Mouse (Mus musculus) heart, adult 2 months (tissue): Measurements from ENCODE around the gene Tescl. TPM values are rescaled to one million over a fixed set of nuclear protein-coding genes. Genes with fewer than 3 reads are reported as not detected.

Experiments
- DNase-seq, 2 experiments: peaks; one replicate each; pipeline ENCODE4 v3.0.0; 2021
- H3K27ac ChIP-seq: fragments of 200-600 bp; 2 replicates; pipeline ENCODE4 v1.8.1; 2022
- H3K27me3 ChIP-seq: fragments of 200-500 bp; 2 replicates; pipeline ENCODE4 v1.6.1; 2012; ENCODE audit warnings: mild to moderate bottlenecking, low read length, inconsistent platforms, mixed read lengths; ENCODE audit not compliant: control insufficient read depth, insufficient read depth
- H3K36me3 ChIP-seq: fragments of 200-500 bp; 2 replicates; pipeline ENCODE4 v1.6.1; 2012; ENCODE audit warnings: low read length, inconsistent platforms; ENCODE audit not compliant: control insufficient read depth, insufficient read depth
- H3K4me1 ChIP-seq: fragments of 200-500 bp; 2 replicates; pipeline ENCODE4 v1.6.1; 2011; ENCODE audit warnings: low read length; ENCODE audit not compliant: control insufficient read depth, insufficient read depth
- H3K4me3 ChIP-seq: fragments of 200-600 bp; 2 replicates; pipeline ENCODE4 v1.8.1; 2022
- H3K79me2 ChIP-seq: fragments of 200-500 bp; replicated peaks from 2 replicates; pipeline ENCODE4 v1.6.1; 2012; ENCODE audit warnings: mild to moderate bottlenecking, inconsistent platforms, low read length, moderate library complexity, mixed read lengths; ENCODE audit not compliant: control insufficient read depth, insufficient read depth
- H3K9ac ChIP-seq: fragments of 200-500 bp; 2 replicates; pipeline ENCODE4 v1.6.1; 2012; ENCODE audit warnings: low read depth, mild to moderate bottlenecking, control low read depth, inconsistent platforms, low read length, mixed read lengths
- CTCF ChIP-seq: fragments of 200-600 bp; IDR thresholded peaks from 2 replicates; pipeline ENCODE4 v1.8.1; 2022; ENCODE audit warnings: antibody characterized with exemption, mild to moderate bottlenecking, moderate library complexity
- EP300 ChIP-seq: fragments of 200-500 bp; IDR thresholded peaks from 2 replicates; pipeline ENCODE4 v1.6.1; 2011; ENCODE audit warnings: low read depth, low read length, control low read depth; ENCODE audit not compliant: insufficient read depth
- POLR2A ChIP-seq: fragments of 200-500 bp; IDR thresholded peaks from 2 replicates; pipeline ENCODE4 v1.6.1; 2011; ENCODE audit warnings: mild to moderate bottlenecking, low read depth, low read length, control low read depth; ENCODE audit not compliant: insufficient read depth
- WGBS: fragments of 180-500 bp; shearing (Covaris S2); methylation state at CpG from one replicate; pipeline ENCODE4 v1.1.7; 2018; 5-methylcytosine and 5-hydroxymethylcytosine counted together
- intact Hi-C: fragments of 180-260 bp; cut with DNase I; formaldehyde crosslinking; loops from one replicate; pipeline ENCODE4 v1.15.1; 2025
- long read RNA-seq: library from polyadenylated mRNA; stranded (forward); transcript quantifications from one replicate; pipeline ENCODE4 v2.0.0, GENCODE M21; 2021
- polyA plus RNA-seq: library from polyadenylated mRNA; depleted of rRNA; stranded (reverse); fragments of >200 nt; gene quantifications from 2 replicates; pipeline ENCODE4 v1.2.3, GENCODE M21; 2012; rRNA removed
- total RNA-seq, 2 experiments: library from RNA; stranded (reverse); gene quantifications; 2 replicates each; pipeline ENCODE4 v1.2.3; 2021

The Tescl gene
- total RNA-seq (not detected), polyA plus RNA-seq (0.35 and 0.66 TPM in 2 replicates)
- long read RNA-seq = 0 reads

- no peak for TF ChIP-seq EP300
- H3K27me3 ChIP-seq = peaks cover 7% of the 10 kb centered on the region
- no peak within 1 kb of the TSS for H3K4me3 ChIP-seq
- H3K36me3 ChIP-seq = no peaks in the 10 kb centered on the region
- no peak within 1 kb of the TSS for H3K27ac ChIP-seq
- 31% methylated on average over 49 of the region's 49 CpGs for WGBS
- no peaks in the 10 kb centered on the region for H3K79me2 ChIP-seq
- intact Hi-C loops = no loop called here
- DNase-seq = peak in 1 of 2 experiments; percentile 5
- no peaks in the 10 kb centered on the region for H3K4me1 ChIP-seq
- H3K9ac ChIP-seq = no peak within 1 kb of the TSS
Observed at GRCm38 (mm10) chr7:24333304-24333986, at the start of gene Tescl. Tescl (minus strand) TSS chr7:24333936.

GRCm38 (mm10) chr7:24382730-24383372 lies 49.1 kb upstream of the Tescl start:
- intact Hi-C loops = no loop called here
- H3K79me2 ChIP-seq = no peaks in the 10 kb centered on the region
- no peak overlapping the region for H3K9ac ChIP-seq
- H3K36me3 ChIP-seq = no peaks in the 10 kb centered on the region
- DNase-seq = no peak
- no peaks in the 10 kb centered on the region for H3K27me3 ChIP-seq
- H3K27ac ChIP-seq = no peak overlapping the region
- peaks cover 2% of the 10 kb centered on the region for H3K4me1 ChIP-seq
- TF ChIP-seq EP300 = no peak
- no peak overlapping the region for H3K4me3 ChIP-seq
- WGBS = 81% methylated on average over 16 of the region's 16 CpGs

DNA sequence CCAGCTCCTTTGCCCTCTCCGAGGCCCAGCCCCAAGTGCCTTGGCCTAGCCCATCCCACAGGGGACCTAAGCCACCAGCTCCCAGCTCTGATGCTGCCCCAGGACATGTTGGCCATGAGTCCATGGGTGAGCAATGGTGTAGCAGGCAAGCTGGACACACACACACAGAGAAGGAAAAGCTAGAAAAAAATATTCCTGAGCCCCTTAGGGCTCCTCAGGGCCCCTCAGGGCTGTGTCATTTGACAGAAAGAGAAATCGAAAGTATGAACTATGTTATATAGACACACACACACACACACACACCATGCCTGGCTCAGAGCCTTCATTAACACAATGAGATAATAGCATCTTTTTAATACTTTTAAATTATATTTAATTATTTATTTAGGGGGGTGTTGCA lies 46.6 kb upstream of the Tescl start:
- no peak overlapping the region for H3K4me3 ChIP-seq
- no peak for DNase-seq
- H3K9ac ChIP-seq = no peak overlapping the region
- peaks cover 2% of the 10 kb centered on the region for H3K4me1 ChIP-seq
- H3K36me3 ChIP-seq = no peaks in the 10 kb centered on the region
- peaks cover 3% of the 10 kb centered on the region for H3K27me3 ChIP-seq
- intact Hi-C loops = no loop called here
- TF ChIP-seq POLR2A (no peak), EP300 (no peak), CTCF (no peak)
- WGBS = 64% methylated on average over 2 of the region's 2 CpGs
- no peaks in the 10 kb centered on the region for H3K79me2 ChIP-seq
- H3K27ac ChIP-seq = no peak overlapping the region

GRCm38 (mm10) chr7:24379934-24380333 lies 46.2 kb upstream of the Tescl start:
- no peak overlapping the region for H3K27ac ChIP-seq
- intact Hi-C loops = no loop called here

DNA sequence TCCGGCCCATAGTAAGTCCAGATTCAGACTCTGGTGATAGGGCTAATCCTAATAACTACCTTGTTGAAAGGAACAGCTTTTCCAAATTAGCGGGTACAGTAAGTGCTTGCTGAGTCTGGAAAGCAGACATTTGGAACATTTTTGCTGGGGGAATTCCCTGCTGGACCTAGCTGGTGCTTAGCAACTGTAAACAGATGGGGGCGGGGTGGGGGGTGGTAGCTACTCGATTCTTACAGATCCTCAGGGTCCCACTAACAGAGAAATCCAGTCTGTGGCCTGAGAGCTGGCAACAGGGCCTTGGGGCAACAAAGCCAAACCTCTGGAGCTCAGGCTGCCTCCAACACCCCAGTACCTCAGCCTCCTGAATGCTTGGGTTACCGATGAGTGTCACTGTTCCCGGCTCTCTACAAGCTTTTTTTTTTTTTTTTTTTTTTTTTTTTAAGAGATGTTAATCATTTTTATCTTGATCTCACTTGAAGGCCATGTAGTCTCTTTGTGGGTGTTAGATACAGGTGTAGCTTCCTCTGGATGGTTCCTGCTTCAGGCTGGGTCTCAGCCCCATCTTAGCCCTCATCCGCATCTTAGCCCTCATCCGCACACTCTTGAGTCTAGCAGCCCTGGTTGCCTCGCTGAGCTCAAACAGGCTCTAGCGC lies 44.4 kb upstream of the Tescl start:
- H3K27ac ChIP-seq = no peak overlapping the region
- no peaks in the 10 kb centered on the region for H3K36me3 ChIP-seq
- intact Hi-C loops = no loop called here

More at GRCm38 (mm10) chr7:24379934-24380333, 46.2 kb upstream of the Tescl start:
- 43% methylated on average over 7 of the region's 7 CpGs for WGBS
- H3K27me3 ChIP-seq = peaks cover 3% of the 10 kb centered on the region
- no peaks in the 10 kb centered on the region for H3K36me3 ChIP-seq
- peaks cover 2% of the 10 kb centered on the region for H3K4me1 ChIP-seq
- no peaks in the 10 kb centered on the region for H3K79me2 ChIP-seq
- H3K4me3 ChIP-seq = no peak overlapping the region
- H3K9ac ChIP-seq = no peak overlapping the region
- TF ChIP-seq POLR2A (no peak), EP300 (no peak), CTCF (no peak)
- DNase-seq = no peak

More for the DNA sequence above, 44.4 kb upstream of the Tescl start:
- Histone ChIP-seq H3K9ac (no peak overlapping the region), H3K27me3 (peaks cover 3% of the 10 kb centered on the region), H3K79me2 (no peaks in the 10 kb centered on the region), H3K4me3 (no peak overlapping the region), H3K4me1 (peaks cover 2% of the 10 kb centered on the region)
- 72% methylated on average over 10 of the region's 10 CpGs for WGBS
- TF ChIP-seq CTCF = no peak
- TF ChIP-seq EP300 = no peak
- no peak for TF ChIP-seq POLR2A
- no peak for DNase-seq
